Mouse (Mus musculus) urinary bladder, adult 2 months (tissue): ENCODE data around the gene Stx4a. TPM values are rescaled to one million over a fixed set of nuclear protein-coding genes. Genes with fewer than 3 reads are reported as not detected.

ENCODE experiments used
- DNase-seq: peaks from one replicate; pipeline ENCODE4 v3.0.0; 2022; ENCODE audit warnings: low spot score
- polyA plus RNA-seq: library from polyadenylated mRNA; depleted of rRNA; stranded (reverse); fragments of >200 nt; gene quantifications from 2 replicates; pipeline ENCODE4 v1.2.3, GENCODE M21; 2012; rRNA removed

Stx4a gene
- polyA plus RNA-seq, 1 experiment, result 178 TPM

- DNase-seq, result no peak
These were observed 74.3 kb downstream of the Stx4a start for GRCm38 (mm10) chr7:127898179-127898956.

Other genes with a start within 250 kb of the Stx4a start
- 7.0 and 7.4 TPM in 2 replicates for gene Ccdc189, start 235.7 kb upstream of the Stx4a start, polyA plus RNA-seq
- 39.7 and 41.8 TPM in 2 replicates for gene Rnf40, start 235.5 kb upstream of the Stx4a start, polyA plus RNA-seq
- 10.7 and 12.8 TPM in 2 replicates for gene Zfp629, start 208.5 kb upstream of the Stx4a start, polyA plus RNA-seq
- gene Bcl7c, start 115.4 kb upstream of the Stx4a start, polyA plus RNA-seq, result 26.0 and 30.3 TPM in 2 replicates
- gene Ctf1, start 111.6 kb upstream of the Stx4a start, polyA plus RNA-seq, result 11.0 and 13.7 TPM in 2 replicates
- gene Ctf2, start 92.1 kb upstream of the Stx4a start, polyA plus RNA-seq, result not detected in 2 replicates
- gene Fbxl19, start 79.8 kb upstream of the Stx4a start, polyA plus RNA-seq, result 14.5 and 15.5 TPM in 2 replicates
- 36.0 and 42.3 TPM in 2 replicates for gene Orai3, start 54.5 kb upstream of the Stx4a start, polyA plus RNA-seq
- 4.8 and 13.9 TPM in 2 replicates for gene Setd1a, start 47.6 kb upstream of the Stx4a start, polyA plus RNA-seq
- gene Gm49388, start 38.7 kb upstream of the Stx4a start, polyA plus RNA-seq, result 0.21 TPM in 1 of 2 replicates, not detected in the other
- 65.7 and 77.6 TPM in 2 replicates for gene Hsd3b7, start 23.7 kb upstream of the Stx4a start, polyA plus RNA-seq
- 6.4 and 6.9 TPM in 2 replicates for gene Stx1b, start 255 bp downstream of the Stx4a start, polyA plus RNA-seq
- gene Zfp646, start 51.9 kb downstream of the Stx4a start, polyA plus RNA-seq, result 12.2 and 15.6 TPM in 2 replicates
- gene Zfp668, start 52.5 kb downstream of the Stx4a start, polyA plus RNA-seq, result 2.9 and 4.1 TPM in 2 replicates
- 2.9 and 3.9 TPM in 2 replicates for gene Prss53, start 66.7 kb downstream of the Stx4a start, polyA plus RNA-seq
- gene Gm21974, start 71.2 kb downstream of the Stx4a start, polyA plus RNA-seq, result not detected in 2 replicates
- gene Vkorc1, start 71.3 kb downstream of the Stx4a start, polyA plus RNA-seq, result 204 and 211 TPM in 2 replicates
- 71.8 and 76.9 TPM in 2 replicates for gene Bckdk, start 79.8 kb downstream of the Stx4a start, polyA plus RNA-seq
- gene Kat8, start 88.2 kb downstream of the Stx4a start, polyA plus RNA-seq, result 27.2 and 31.9 TPM in 2 replicates
- 54.6 and 66.0 TPM in 2 replicates for gene Prss8, start 105.8 kb downstream of the Stx4a start, polyA plus RNA-seq
- gene Prss36, start 122.4 kb downstream of the Stx4a start, polyA plus RNA-seq, result 10.2 and 13.5 TPM in 2 replicates
- gene Fus, start 143.2 kb downstream of the Stx4a start, polyA plus RNA-seq, result 388 and 390 TPM in 2 replicates
- 57.9 and 68.3 TPM in 2 replicates for gene Pycard, start 169.6 kb downstream of the Stx4a start, polyA plus RNA-seq
- 0.78 and 0.91 TPM in 2 replicates for gene Trim72, start 179.7 kb downstream of the Stx4a start, polyA plus RNA-seq
- 7.9 and 9.1 TPM in 2 replicates for gene Itgam, start 238.3 kb downstream of the Stx4a start, polyA plus RNA-seq
- 0.04 TPM in 1 of 2 replicates, not detected in the other for gene Gm49368, start 238.4 kb downstream of the Stx4a start, polyA plus RNA-seq